Mouse (Mus musculus) heart, postnatal 0 days (tissue): ENCODE data around the gene Cabp1.

ENCODE experiments used
- CTCF ChIP-seq: IDR thresholded peaks from 2 replicates; pipeline ENCODE4 v1.5.1; 2016; ENCODE audit warnings: antibody characterized with exemption, control low read depth, low read depth
- EP300 ChIP-seq: IDR thresholded peaks from 2 replicates; pipeline ENCODE4 v1.6.1; 2016; ENCODE audit warnings: antibody characterized with exemption, low read depth

DNA sequence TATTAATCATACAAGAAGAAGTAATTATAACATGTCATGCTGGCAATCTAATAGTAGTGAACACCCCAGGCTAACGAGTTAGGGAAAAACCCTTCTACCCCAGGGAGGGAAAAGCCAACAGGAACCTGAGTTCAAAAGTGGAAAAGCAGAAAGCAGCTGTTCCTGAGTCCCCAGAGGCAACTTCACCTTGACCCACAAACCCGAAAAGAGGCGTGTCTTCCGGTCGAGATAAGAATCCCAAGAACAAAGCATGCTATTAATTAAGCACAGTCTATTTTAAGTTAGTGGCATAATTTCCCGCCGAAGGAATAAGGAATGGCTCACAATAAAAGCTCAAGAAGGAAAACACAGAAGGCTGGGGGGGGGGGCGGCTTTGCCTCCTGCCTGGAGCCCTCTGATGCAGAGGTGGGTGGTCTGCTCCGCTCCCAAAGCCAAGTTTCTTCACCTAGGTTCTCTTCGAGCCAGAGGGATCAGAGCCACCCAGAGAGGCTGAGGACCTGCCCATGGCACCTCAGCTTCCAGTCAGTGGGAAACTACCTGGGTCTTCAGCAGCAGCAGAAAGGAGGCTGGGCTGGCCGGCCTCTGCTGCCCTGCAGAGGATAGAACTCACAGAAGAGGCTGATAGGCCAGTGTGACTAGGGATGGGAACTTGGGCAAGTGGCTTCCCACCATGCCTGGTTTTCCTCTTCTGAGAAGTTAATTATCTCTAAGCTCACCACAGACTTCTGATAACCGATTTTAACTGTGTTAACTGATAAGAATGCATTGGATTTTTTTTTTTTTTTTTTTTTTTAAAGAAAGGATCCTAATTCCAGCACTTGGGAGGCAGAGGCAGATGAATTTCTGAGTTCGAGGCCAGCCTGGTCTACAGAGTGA is 32.9 kb downstream of the Cabp1 start:
- TF ChIP-seq CTCF = no peak
- TF ChIP-seq EP300 = peak; percentile 92
